In genomic region chr9:122242856-122243255, GRCm38 (mm10) we compare ENCODE assay signal across 14 mouse cellular contexts. TPM values are rescaled to one million over a fixed set of nuclear protein-coding genes. Genes with fewer than 3 reads are reported as not detected.
DNase-seq lines count a peak whose midpoint lies in the region; ATAC-seq lines count a peak whose summit lies in the region.
"Had no signal": no experiment of that assay in that cellular context is flagged by ENCODE, and none has a peak within 500 bp of the region (broad histone marks: within the 10 kb centered on the region; RNA-seq: fewer than 3 reads in every experiment).

No protein-coding gene starts in this region.

- H3K4me2 ChIP-seq in heart, embryonic 14.5 days (ENCODE audit: low read length): no peak overlapping the region
- no peak overlapping the region for H3K4me2 ChIP-seq in stomach, embryonic 14.5 days (replicated peaks; ENCODE audit: low read depth, low read length)
- H3K4me2 ChIP-seq: stomach, embryonic 15.5 days had no signal

- H3K27me3 ChIP-seq in heart, embryonic 14.5 days (ENCODE audit: control insufficient read depth, insufficient read depth, low read length): no peaks in the 10 kb centered on the region
- H3K27me3 ChIP-seq in heart, embryonic 10.5 days (ENCODE audit: insufficient read depth, poor library complexity, severe bottlenecking): no peaks in the 10 kb centered on the region
- no peaks in the 10 kb centered on the region for H3K27me3 ChIP-seq in stomach, embryonic 14.5 days (ENCODE audit: control insufficient read depth, insufficient read depth, low read length)
- H3K27me3 ChIP-seq: stomach, embryonic 15.5 days had no signal

- H3K9me3 ChIP-seq in heart, embryonic 14.5 days (ENCODE audit: control insufficient read depth, low read length): no peaks in the 10 kb centered on the region
- H3K9me3 ChIP-seq in heart, embryonic 10.5 days: no peaks in the 10 kb centered on the region
- no peaks in the 10 kb centered on the region for H3K9me3 ChIP-seq in stomach, embryonic 14.5 days (ENCODE audit: control insufficient read depth, low read depth, low read length)
- H3K9me3 ChIP-seq: G1E; stomach, embryonic 15.5 days had no signal

- H3K4me1 ChIP-seq in heart, embryonic 14.5 days (ENCODE audit: control insufficient read depth in 2 of 2, insufficient read depth in 2 of 2, low read length in 2 of 2): peaks cover 12 to 18% of the 10 kb centered on the region in 2 experiments
- peaks cover 37% of the 10 kb centered on the region for H3K4me1 ChIP-seq in heart, embryonic 10.5 days
- no peaks in the 10 kb centered on the region for H3K4me1 ChIP-seq in stomach, embryonic 14.5 days (ENCODE audit: control insufficient read depth, insufficient read depth, low read length)
- H3K4me1 ChIP-seq: stomach, embryonic 15.5 days had no signal

- DNase-seq in heart, embryonic 10.5 days (ENCODE audit: low spot score): no peak
- peak; percentile 18 for DNase-seq in left cerebral cortex, postnatal 4 days
- no peak for DNase-seq in left cerebral cortex, postnatal 10 days (ENCODE audit: extremely low spot score in 1 of 2, low spot score in 2 of 2)
- DNase-seq in forelimb bud, embryonic 11.5 days (ENCODE audit: low read depth, low spot score): peak; percentile 51
- DNase-seq in gastrocnemius, adult 18-20 months (ENCODE audit: low spot score): no peak
- no peak for DNase-seq in lung, postnatal 36 days

- no peaks in the 10 kb centered on the region for H3K36me3 ChIP-seq in heart, embryonic 14.5 days (ENCODE audit: control insufficient read depth, insufficient read depth, low read length)
- peaks cover 2% of the 10 kb centered on the region; the same call in 1 of the 2 replicates for H3K36me3 ChIP-seq in heart, embryonic 10.5 days
- no peaks in the 10 kb centered on the region for H3K36me3 ChIP-seq in stomach, embryonic 14.5 days (ENCODE audit: control insufficient read depth, insufficient read depth, low read length)
- H3K36me3 ChIP-seq: G1E; stomach, embryonic 15.5 days had no signal

- no peak overlapping the region for H3K9ac ChIP-seq in heart, embryonic 14.5 days (ENCODE audit: low read length)
- H3K9ac ChIP-seq in stomach, embryonic 14.5 days (replicated peaks; ENCODE audit: low read depth, low read length): no peak overlapping the region
- H3K9ac ChIP-seq: stomach, embryonic 15.5 days had no signal

- H3K4me3 ChIP-seq in heart, embryonic 14.5 days (ENCODE audit: control insufficient read depth in 1 of 2, insufficient read depth in 1 of 2, low read depth in 1 of 2, low read length in 2 of 2): no peak overlapping the region
- no peak overlapping the region for H3K4me3 ChIP-seq in heart, embryonic 10.5 days
- H3K4me3 ChIP-seq in stomach, embryonic 14.5 days (ENCODE audit: low read depth, low read length): no peak overlapping the region
- H3K4me3 ChIP-seq: erythroblast, embryonic 14.5 days; stomach, embryonic 15.5 days had no signal

- intact Hi-C loops in left cerebral cortex, postnatal 4 days (cut with DNase I): no loop called here
- intact Hi-C loops in left cerebral cortex, postnatal 10 days (cut with DNase I): loop anchor here (10.0 kb wide), 2 partner anchors 442 to 482 kb away; no protein-coding TSS in a partner anchor

- H3K27ac ChIP-seq in heart, embryonic 14.5 days (replicated peaks in 1 of 2; ENCODE audit: control insufficient read depth in 1 of 2, insufficient read depth in 1 of 2, low read depth in 2 of 2, low read length in 2 of 2): peak overlapping the region; percentile 8 to 43; a peak in 1 of 4 replicates
- no peak overlapping the region; the same call in 1 of the 2 replicates for H3K27ac ChIP-seq in heart, embryonic 10.5 days
- no peak overlapping the region for H3K27ac ChIP-seq in stomach, embryonic 14.5 days (ENCODE audit: low read length)
- H3K27ac ChIP-seq: stomach, embryonic 15.5 days had no signal

- no peak for ATAC-seq in heart, embryonic 14.5 days (ENCODE audit: insufficient number of reproducible peaks, insufficient read depth, low FRiP score, low read depth)
- 0 out of 2 replicates have a peak, but pooled peaks have one; percentile 16 for ATAC-seq in stomach, embryonic 14.5 days (ENCODE audit: insufficient number of reproducible peaks, insufficient read depth, low FRiP score, low read depth)
- ATAC-seq: activated CD4-positive, CD25-positive, alpha-beta regulatory T cell, adult 4 months; inflammation-experienced regulatory T-cells, adult 6 months; midbrain, embryonic 16.5 days had no signal

- 13% methylated on average over 7 of the region's 7 CpGs for WGBS in heart, embryonic 14.5 days
- WGBS in heart, embryonic 10.5 days: 3% methylated on average over 7 of the region's 7 CpGs
- 8% methylated on average over 7 of the region's 7 CpGs for WGBS in stomach, embryonic 14.5 days

RNA-seq across cellular contexts. Expression of gene Ano10, which starts 51.4 kb away (rescaled TPM):
- 37.3 and 37.6 TPM in 2 replicates for polyA plus RNA-seq in heart, embryonic 14.5 days (2014; fragmentation: Nextera tagmentation; extraction: Ambion mirVana)
- 31.4 and 36.7 TPM in 2 replicates for polyA plus RNA-seq in heart, embryonic 10.5 days (2016; fragmentation: Nextera tagmentation; extraction: Ambion mirVana)
- 10 to 100 TPM; 33.3 to 37.4 TPM for total RNA-seq in left cerebral cortex, postnatal 4 days (2021)
- 10 to 100 TPM; 31.5 to 33.8 TPM for total RNA-seq in left cerebral cortex, postnatal 10 days (2021)
- 46.0 and 47.4 TPM in 2 replicates for polyA plus RNA-seq in stomach, embryonic 14.5 days (2014; fragmentation: Nextera tagmentation; extraction: Ambion mirVana)
- 10 to 100 TPM; 42.8 to 45.3 TPM for total RNA-seq in gastrocnemius, adult 18-20 months (2021)

Comparison
In these comparisons a context has a peak if more than half of its experiments do, and no peak if none do; other contexts are left out.
1. H3K27ac ChIP-seq: peak in heart, embryonic 14.5 days (2 of 2); none in heart, embryonic 10.5 days (single experiment) and stomach, embryonic 14.5 days (single experiment).
2. DNase-seq: peak in left cerebral cortex, postnatal 4 days (single experiment) and forelimb bud, embryonic 11.5 days (single experiment); none in heart, embryonic 10.5 days (single experiment), left cerebral cortex, postnatal 10 days (0 of 2), gastrocnemius, adult 18-20 months (single experiment) and lung, postnatal 36 days (single experiment).